Mouse (Mus musculus): ENCODE results near the gene Serpinb5.

GRCm38 (mm10) chr1:106875193-106875886 is 14.4 kb downstream of the Serpinb5 start:
- TF ChIP-seq GATA1 (IDR thresholded peaks at IDR 0.05; ENCODE audit: borderline replicate concordance, low read length) (no peak), FLI1 (IDR thresholded peaks at IDR 0.05; ENCODE audit: low read length) (no peak)
